Mouse (Mus musculus) embryonic facial prominence, embryonic 14.5 days (tissue): Measurements from ENCODE around the gene Atf2. TPM values are rescaled to one million over a fixed set of nuclear protein-coding genes. Genes with fewer than 3 reads are reported as not detected.
A peak's percentile ranks its signal among the peaks of the same experiment; 100 is the strongest.

Source experiments
- ATAC-seq: fragments of 200-750 bp; cut with Nextera tagmentation; 2 replicates; pipeline ENCODE4 v1.8.0; 2017; ENCODE audit warnings: low read depth, moderate number of reproducible peaks, moderate TSS enrichment
- DNase-seq: peaks from one replicate; pipeline ENCODE4 v3.0.0-alpha.2; 2015; ENCODE audit warnings: low spot score
- H3K27ac ChIP-seq: fragments of 300-500 bp; sonication (generic); replicated peaks from 2 replicates; pipeline ENCODE4 v1.5.1; 2014; ENCODE audit warnings: low read depth, mild to moderate bottlenecking, low read length, moderate library complexity
- H3K27me3 ChIP-seq: fragments of 300-500 bp; sonication (generic); replicated peaks from 2 replicates; pipeline ENCODE4 v1.6.1; 2014; ENCODE audit warnings: low read length; ENCODE audit not compliant: control insufficient read depth, insufficient read depth
- H3K36me3 ChIP-seq: fragments of 300-500 bp; sonication (generic); 2 replicates; pipeline ENCODE4 v1.6.1; 2014; ENCODE audit warnings: low read length, mixed read lengths; ENCODE audit not compliant: control insufficient read depth, insufficient read depth
- H3K4me1 ChIP-seq: fragments of 300-500 bp; sonication (generic); 2 replicates; pipeline ENCODE4 v1.6.1; 2014; ENCODE audit warnings: antibody characterized with exemption, low read length; ENCODE audit not compliant: control insufficient read depth, insufficient read depth
- H3K4me2 ChIP-seq: fragments of 300-500 bp; sonication (generic); 2 replicates; pipeline ENCODE4 v1.6.1; 2014; ENCODE audit warnings: low read depth, mild to moderate bottlenecking, low read length, moderate library complexity, mixed read lengths
- H3K4me3 ChIP-seq: fragments of 300-500 bp; sonication (generic); 2 replicates; pipeline ENCODE4 v1.5.1; 2014; ENCODE audit warnings: low read depth, mild to moderate bottlenecking, low read length
- H3K9ac ChIP-seq: fragments of 300-500 bp; sonication (generic); 2 replicates; pipeline ENCODE4 v1.6.1; 2014; ENCODE audit warnings: low read depth, mild to moderate bottlenecking, low read length, moderate library complexity, mixed read lengths
- H3K9me3 ChIP-seq: fragments of 300-500 bp; sonication (generic); 2 replicates; pipeline ENCODE4 v1.6.1; 2016; ENCODE audit warnings: low read length; ENCODE audit not compliant: control insufficient read depth
- WGBS: fragments of 180-500 bp; shearing (Covaris S2); extraction: QIAGEN DNeasy Blood & Tissue Kit; methylation state at CpG from one replicate; pipeline ENCODE4 v1.1.7; 2014; 5-methylcytosine and 5-hydroxymethylcytosine counted together
- polyA plus RNA-seq: library from polyadenylated mRNA; unstranded; fragments of >200 nt; fragmentation: Nextera tagmentation; extraction: Ambion mirVana; gene quantifications from 2 replicates; pipeline ENCODE4 v1.2.1, GENCODE M21; 2014

Gene Atf2
- 48.4 and 51.9 TPM in 2 replicates for polyA plus RNA-seq

- Histone ChIP-seq H3K36me3 (0 out of 2 replicates have a peak, but pooled peaks cover 4% of the 10 kb centered on the region), H3K27me3 (no peaks in the 10 kb centered on the region), H3K9me3 (no peaks in the 10 kb centered on the region), H3K4me2 (peak within 1 kb of the TSS; percentile 71), H3K4me1 (peaks cover 3% of the 10 kb centered on the region), H3K9ac (peak within 1 kb of the TSS; percentile 98), H3K4me3 (peak within 1 kb of the TSS; percentile 95), H3K27ac (peak within 1 kb of the TSS; percentile 92)
- peak; percentile 100 for DNase-seq
- WGBS, result under 1% methylated on average over 61 of the region's 63 CpGs
- peak; percentile 96 for ATAC-seq
Observed at GRCm38 (mm10) chr2:73892464-73893296, at the start of gene Atf2. Gene Atf2 (minus strand): TSS chr2:73892639.

GRCm38 (mm10) chr2:73941281-73941680, 48.8 kb upstream of the Atf2 start:
- Histone ChIP-seq H3K4me1 (no peaks in the 10 kb centered on the region), H3K4me3 (no peak overlapping the region), H3K9me3 (no peaks in the 10 kb centered on the region), H3K27me3 (no peaks in the 10 kb centered on the region), H3K4me2 (no peak overlapping the region), H3K36me3 (no peaks in the 10 kb centered on the region), H3K9ac (no peak overlapping the region), H3K27ac (no peak overlapping the region)
- 43% methylated on average over 1 of the region's 1 CpGs for WGBS
- no peak for DNase-seq
- ATAC-seq, result no peak

- H3K9ac ChIP-seq, result no peak overlapping the region
- no peaks in the 10 kb centered on the region for H3K27me3 ChIP-seq
- DNase-seq (no peak), ATAC-seq (no peak)
- WGBS, result 84% methylated on average over 7 of the region's 7 CpGs
- no peaks in the 10 kb centered on the region for H3K9me3 ChIP-seq
- H3K36me3 ChIP-seq, result no peaks in the 10 kb centered on the region
- H3K4me2 ChIP-seq, result no peak overlapping the region
- H3K4me3 ChIP-seq, result no peak overlapping the region
- H3K27ac ChIP-seq, result no peak overlapping the region
- no peaks in the 10 kb centered on the region for H3K4me1 ChIP-seq
Observed at GRCm38 (mm10) chr2:73940471-73940870, 48.0 kb upstream of the Atf2 start.

- Histone ChIP-seq H3K27me3 (no peaks in the 10 kb centered on the region), H3K36me3 (no peaks in the 10 kb centered on the region), H3K27ac (no peak overlapping the region), H3K4me1 (no peaks in the 10 kb centered on the region), H3K4me3 (no peak overlapping the region), H3K4me2 (no peak overlapping the region), H3K9me3 (no peaks in the 10 kb centered on the region), H3K9ac (no peak overlapping the region)
- no peak for DNase-seq
- ATAC-seq, result no peak
- WGBS, result 81% methylated on average over 2 of the region's 2 CpGs
Observed at GRCm38 (mm10) chr2:73938896-73939295, 46.5 kb upstream of the Atf2 start.

GRCm38 (mm10) chr2:73932676-73933313, 40.4 kb upstream of the Atf2 start:
- no peak overlapping the region for H3K4me2 ChIP-seq
- no peak overlapping the region for H3K4me3 ChIP-seq
- H3K9ac ChIP-seq, result no peak overlapping the region
- H3K4me1 ChIP-seq, result 0 out of 2 replicates have a peak, but pooled peaks cover 3% of the 10 kb centered on the region
- no peaks in the 10 kb centered on the region for H3K9me3 ChIP-seq
- no peak overlapping the region for H3K27ac ChIP-seq
- 67% methylated on average over 8 of the region's 8 CpGs for WGBS
- no peaks in the 10 kb centered on the region for H3K27me3 ChIP-seq
- ATAC-seq, result no peak
- no peaks in the 10 kb centered on the region for H3K36me3 ChIP-seq
- peak; percentile 51 for DNase-seq

GRCm38 (mm10) chr2:73927711-73928110, 35.3 kb upstream of the Atf2 start:
- no peak overlapping the region for H3K4me2 ChIP-seq
- no peak for ATAC-seq
- H3K27ac ChIP-seq, result no peak overlapping the region
- H3K9ac ChIP-seq, result no peak overlapping the region
- H3K36me3 ChIP-seq, result no peaks in the 10 kb centered on the region
- H3K4me1 ChIP-seq, result 0 out of 2 replicates have a peak, but pooled peaks cover 3% of the 10 kb centered on the region
- no peaks in the 10 kb centered on the region for H3K27me3 ChIP-seq
- no peak for DNase-seq
- no peak overlapping the region for H3K4me3 ChIP-seq
- no peaks in the 10 kb centered on the region for H3K9me3 ChIP-seq

- DNase-seq (no peak), ATAC-seq (no peak)
- Histone ChIP-seq H3K4me2 (no peak overlapping the region), H3K9ac (no peak overlapping the region), H3K9me3 (no peaks in the 10 kb centered on the region), H3K4me3 (no peak overlapping the region), H3K4me1 (no peaks in the 10 kb centered on the region), H3K27ac (no peak overlapping the region), H3K36me3 (no peaks in the 10 kb centered on the region), H3K27me3 (no peaks in the 10 kb centered on the region)
- 65% methylated on average over 3 of the region's 3 CpGs for WGBS
Observed at GRCm38 (mm10) chr2:73925539-73925938, 33.1 kb upstream of the Atf2 start.

GRCm38 (mm10) chr2:73925089-73925488, 32.6 kb upstream of the Atf2 start:
- peak; percentile 83 for ATAC-seq
- no peaks in the 10 kb centered on the region for H3K4me1 ChIP-seq
- DNase-seq, result peak; percentile 95
- H3K4me2 ChIP-seq, result no peak overlapping the region; the same call in 1 of the 2 replicates
- no peak overlapping the region for H3K4me3 ChIP-seq
- no peak overlapping the region for H3K27ac ChIP-seq
- WGBS, result 12% methylated on average over 5 of the region's 5 CpGs
- H3K27me3 ChIP-seq, result no peaks in the 10 kb centered on the region
- no peaks in the 10 kb centered on the region for H3K36me3 ChIP-seq
- no peaks in the 10 kb centered on the region for H3K9me3 ChIP-seq
- H3K9ac ChIP-seq, result no peak overlapping the region
